Mouse (Mus musculus) ES-Bruce4 (cell line): ENCODE measurements around the gene Grap2. TPM values are rescaled to one million over a fixed set of nuclear protein-coding genes. Genes with fewer than 3 reads are reported as not detected.

ENCODE experiments used
- H3K27ac ChIP-seq: 2 replicates; pipeline ENCODE4 v1.5.1; 2012; ENCODE audit warnings: low read length, inconsistent platforms; ENCODE audit not compliant: insufficient read depth
- H3K27me3 ChIP-seq: 2 replicates; pipeline ENCODE4 v1.6.1; 2012; ENCODE audit warnings: mild to moderate bottlenecking, low read length, inconsistent platforms; ENCODE audit not compliant: control insufficient read depth, poor library complexity, insufficient read depth, severe bottlenecking
- H3K36me3 ChIP-seq: 2 replicates; pipeline ENCODE4 v1.6.1; 2012; ENCODE audit warnings: inconsistent platforms, mild to moderate bottlenecking, low read length, moderate library complexity; ENCODE audit not compliant: control insufficient read depth, poor library complexity, insufficient read depth, severe bottlenecking
- H3K4me1 ChIP-seq: one replicate; pipeline ENCODE4 v1.8.1; 2011; ENCODE audit warnings: low read length; ENCODE audit not compliant: control insufficient read depth, insufficient read depth
- H3K4me3 ChIP-seq: 2 replicates; pipeline ENCODE4 v1.5.1; 2011; ENCODE audit warnings: low read depth, mild to moderate bottlenecking, low read length
- H3K9ac ChIP-seq: 2 replicates; pipeline ENCODE4 v1.6.1; 2012; ENCODE audit warnings: low read depth, mild to moderate bottlenecking, inconsistent platforms; ENCODE audit not compliant: poor library complexity, severe bottlenecking
- H3K9me3 ChIP-seq: replicated peaks from 2 replicates; pipeline ENCODE4 v1.6.1; 2012; ENCODE audit warnings: mild to moderate bottlenecking, low read length, inconsistent platforms; ENCODE audit not compliant: control insufficient read depth, poor library complexity, insufficient read depth, severe bottlenecking
- CTCF ChIP-seq: IDR thresholded peaks from one replicate; pipeline ENCODE4 v1.8.1; 2011; ENCODE audit warnings: low read depth, low read length
- EP300 ChIP-seq: IDR thresholded peaks from 2 replicates; pipeline ENCODE4 v1.6.1; 2011; ENCODE audit warnings: low read depth, low read length; ENCODE audit not compliant: insufficient read depth
- POLR2A ChIP-seq: IDR thresholded peaks from one replicate; pipeline ENCODE4 v1.8.1; 2011; ENCODE audit warnings: low read length; ENCODE audit not compliant: insufficient read depth
- polyA plus RNA-seq: library from polyadenylated mRNA; stranded (reverse); fragments of >200 nt; gene quantifications from 2 replicates; pipeline ENCODE4 v1.2.4, GENCODE M21; 2011; ENCODE audit warnings: low read depth; ENCODE audit not compliant: missing spikeins, insufficient read depth, insufficient read length

Grap2 gene
- polyA plus RNA-seq, 1 experiment: 0.51 TPM

GRCm38 (mm10) chr15:80682343-80682742, 109.9 kb downstream of the Grap2 start:
- Histone ChIP-seq H3K36me3 (no peaks in the 10 kb centered on the region), H3K9ac (no peak overlapping the region), H3K4me3 (no peak overlapping the region), H3K27me3 (no peaks in the 10 kb centered on the region), H3K27ac (no peak overlapping the region), H3K4me1 (no peaks in the 10 kb centered on the region), H3K9me3 (no peaks in the 10 kb centered on the region)
- TF ChIP-seq POLR2A (no peak), CTCF (no peak), EP300 (no peak)

- no peaks in the 10 kb centered on the region for H3K4me1 ChIP-seq
- no peak overlapping the region for H3K4me3 ChIP-seq
- no peak overlapping the region for H3K27ac ChIP-seq
- no peak for TF ChIP-seq POLR2A
- no peak for TF ChIP-seq EP300
- no peak for TF ChIP-seq CTCF
- no peak overlapping the region for H3K9ac ChIP-seq
- no peaks in the 10 kb centered on the region for H3K9me3 ChIP-seq
- H3K27me3 ChIP-seq: no peaks in the 10 kb centered on the region
- no peaks in the 10 kb centered on the region for H3K36me3 ChIP-seq
Measured at GRCm38 (mm10) chr15:80683151-80683550, 110.8 kb downstream of the Grap2 start.

GRCm38 (mm10) chr15:80683990-80684389, 111.6 kb downstream of the Grap2 start:
- H3K9me3 ChIP-seq: no peaks in the 10 kb centered on the region
- no peaks in the 10 kb centered on the region for H3K27me3 ChIP-seq
- no peaks in the 10 kb centered on the region for H3K4me1 ChIP-seq
- TF ChIP-seq POLR2A (no peak), EP300 (no peak), CTCF (no peak)
- no peaks in the 10 kb centered on the region for H3K36me3 ChIP-seq
- H3K27ac ChIP-seq: no peak overlapping the region
- H3K9ac ChIP-seq: no peak overlapping the region
- no peak overlapping the region for H3K4me3 ChIP-seq

GRCm38 (mm10) chr15:80684786-80685602, 112.6 kb downstream of the Grap2 start:
- TF ChIP-seq CTCF (no peak), POLR2A (no peak), EP300 (no peak)
- H3K9me3 ChIP-seq: no peaks in the 10 kb centered on the region
- no peak overlapping the region for H3K4me3 ChIP-seq
- no peak overlapping the region for H3K9ac ChIP-seq
- no peak overlapping the region for H3K27ac ChIP-seq
- no peaks in the 10 kb centered on the region for H3K36me3 ChIP-seq
- H3K4me1 ChIP-seq: no peaks in the 10 kb centered on the region
- H3K27me3 ChIP-seq: no peaks in the 10 kb centered on the region

- TF ChIP-seq POLR2A: no peak
Measured at GRCm38 (mm10) chr15:80685603-80685895, 113.2 kb downstream of the Grap2 start.

GRCm38 (mm10) chr15:80688536-80688935, 116.1 kb downstream of the Grap2 start:
- H3K4me3 ChIP-seq: no peak overlapping the region
- no peaks in the 10 kb centered on the region for H3K4me1 ChIP-seq
- H3K27ac ChIP-seq: no peak overlapping the region
- no peaks in the 10 kb centered on the region for H3K36me3 ChIP-seq
- H3K9me3 ChIP-seq: no peaks in the 10 kb centered on the region
- H3K9ac ChIP-seq: no peak overlapping the region
- H3K27me3 ChIP-seq: no peaks in the 10 kb centered on the region
- TF ChIP-seq POLR2A (no peak), CTCF (no peak), EP300 (no peak)

More at GRCm38 (mm10) chr15:80685603-80685895, 113.2 kb downstream of the Grap2 start:
- Histone ChIP-seq H3K4me1 (no peaks in the 10 kb centered on the region), H3K27me3 (no peaks in the 10 kb centered on the region), H3K27ac (no peak overlapping the region), H3K4me3 (no peak overlapping the region), H3K36me3 (no peaks in the 10 kb centered on the region), H3K9me3 (no peaks in the 10 kb centered on the region), H3K9ac (no peak overlapping the region)
